ENCODE assay signal across 11 mouse cellular contexts in the genomic region with DNA sequence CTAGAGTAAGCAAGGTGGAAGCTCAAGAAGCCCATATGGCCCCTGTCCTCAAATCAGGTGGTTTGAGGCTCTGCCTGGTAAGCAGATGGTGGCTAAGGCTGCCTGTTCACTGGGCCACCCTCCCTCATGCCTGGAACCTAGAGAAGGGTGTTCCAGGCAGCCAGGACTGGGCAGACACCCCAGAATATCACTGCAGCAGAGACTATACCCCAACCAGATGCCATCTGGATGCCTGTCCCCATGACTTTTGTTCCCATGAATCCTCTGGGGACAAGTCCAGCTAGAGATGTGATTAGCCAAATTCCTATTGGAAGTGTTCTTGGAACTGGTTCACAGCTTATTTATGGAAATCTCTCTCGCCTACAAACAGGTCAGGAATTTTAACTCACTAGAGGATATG.
DNase-seq lines count a peak whose midpoint lies in the region; ATAC-seq and TF ChIP-seq lines count a peak whose summit lies in the region.
"Had no signal": no experiment of that assay in that cellular context is flagged by ENCODE, and none has a peak within 500 bp of the region (broad histone marks: within the 10 kb centered on the region; RNA-seq: fewer than 3 reads in every experiment).

No protein-coding gene starts in this region.

- no peak for TF ChIP-seq CTCF in intestine, postnatal 0 days (IDR thresholded peaks at IDR 0.05; ENCODE audit: low read depth)

- H3K36me3 ChIP-seq in intestine, postnatal 0 days (ENCODE audit: control insufficient read depth, insufficient read depth), result no peaks in the 10 kb centered on the region

- no peaks in the 10 kb centered on the region for H3K4me1 ChIP-seq in intestine, postnatal 0 days (replicated peaks; ENCODE audit: control insufficient read depth, insufficient read depth, low read length)
- H3K4me1 ChIP-seq: megakaryocyte, embryonic 14.5 days had no signal

- DNase-seq in layer of hippocampus, adult 11-12 months (ENCODE audit: low spot score), result peak; percentile 35
- DNase-seq in layer of hippocampus, adult 9-10 months (ENCODE audit: low spot score), result no peak
- DNase-seq in cerebellum, adult 11-12 months, result peak; percentile 94
- DNase-seq in cerebellum, postnatal 14 days, result peak; percentile 74 to 80
- DNase-seq in layer of hippocampus, postnatal 14 days (ENCODE audit: low spot score in 2 of 2), result peak; percentile 42 to 91
- no peak for DNase-seq in gastrocnemius, adult 18-20 months (ENCODE audit: low spot score)
- DNase-seq: gastrocnemius, adult 2 months; kidney, adult 9 months had no signal

- 58% methylated on average over 1 of the region's 1 CpGs for WGBS in intestine, postnatal 0 days

- no peak overlapping the region for H3K9ac ChIP-seq in intestine, postnatal 0 days (ENCODE audit: low read depth, low read length)

- no peaks in the 10 kb centered on the region for H3K9me3 ChIP-seq in intestine, postnatal 0 days (ENCODE audit: control insufficient read depth)

- H3K4me2 ChIP-seq in intestine, postnatal 0 days (replicated peaks; ENCODE audit: low read depth), result no peak overlapping the region

- H3K27me3 ChIP-seq in intestine, postnatal 0 days (replicated peaks; ENCODE audit: control insufficient read depth, insufficient read depth, low read length), result no peaks in the 10 kb centered on the region
- H3K27me3 ChIP-seq: megakaryocyte, embryonic 14.5 days had no signal

- ATAC-seq in intestine, postnatal 0 days, result no peak

- no peak overlapping the region for H3K4me3 ChIP-seq in intestine, postnatal 0 days (ENCODE audit: low read depth, low read length)
- H3K4me3 ChIP-seq: gastrocnemius, adult 2 months; megakaryocyte, embryonic 14.5 days; myocyte had no signal

- H3K27ac ChIP-seq in intestine, postnatal 0 days (ENCODE audit: low read depth, low read length), result no peak overlapping the region
- H3K27ac ChIP-seq: gastrocnemius, adult 2 months had no signal

Comparison
In these comparisons a context has a peak if more than half of its experiments do, and no peak if none do; other contexts are left out.
1. DNase-seq: peak in layer of hippocampus, adult 11-12 months (single experiment), cerebellum, adult 11-12 months (single experiment), cerebellum, postnatal 14 days (2 of 2) and layer of hippocampus, postnatal 14 days (2 of 2); none in layer of hippocampus, adult 9-10 months (single experiment) and gastrocnemius, adult 18-20 months (single experiment).